Mouse (Mus musculus) heart, postnatal 0 days (tissue): ENCODE results near the gene Uaca.

Source experiments
- CTCF ChIP-seq: IDR thresholded peaks from 2 replicates; pipeline ENCODE4 v1.5.1; 2016; ENCODE audit warnings: antibody characterized with exemption, control low read depth, low read depth
- EP300 ChIP-seq: IDR thresholded peaks from 2 replicates; pipeline ENCODE4 v1.6.1; 2016; ENCODE audit warnings: antibody characterized with exemption, low read depth

GRCm38 (mm10) chr9:60885148-60885547, 90.8 kb downstream of the Uaca start:
- TF ChIP-seq CTCF (no peak), EP300 (no peak)
